Comparison of ENCODE assay signal across 10 mouse cellular contexts in the genomic region with DNA sequence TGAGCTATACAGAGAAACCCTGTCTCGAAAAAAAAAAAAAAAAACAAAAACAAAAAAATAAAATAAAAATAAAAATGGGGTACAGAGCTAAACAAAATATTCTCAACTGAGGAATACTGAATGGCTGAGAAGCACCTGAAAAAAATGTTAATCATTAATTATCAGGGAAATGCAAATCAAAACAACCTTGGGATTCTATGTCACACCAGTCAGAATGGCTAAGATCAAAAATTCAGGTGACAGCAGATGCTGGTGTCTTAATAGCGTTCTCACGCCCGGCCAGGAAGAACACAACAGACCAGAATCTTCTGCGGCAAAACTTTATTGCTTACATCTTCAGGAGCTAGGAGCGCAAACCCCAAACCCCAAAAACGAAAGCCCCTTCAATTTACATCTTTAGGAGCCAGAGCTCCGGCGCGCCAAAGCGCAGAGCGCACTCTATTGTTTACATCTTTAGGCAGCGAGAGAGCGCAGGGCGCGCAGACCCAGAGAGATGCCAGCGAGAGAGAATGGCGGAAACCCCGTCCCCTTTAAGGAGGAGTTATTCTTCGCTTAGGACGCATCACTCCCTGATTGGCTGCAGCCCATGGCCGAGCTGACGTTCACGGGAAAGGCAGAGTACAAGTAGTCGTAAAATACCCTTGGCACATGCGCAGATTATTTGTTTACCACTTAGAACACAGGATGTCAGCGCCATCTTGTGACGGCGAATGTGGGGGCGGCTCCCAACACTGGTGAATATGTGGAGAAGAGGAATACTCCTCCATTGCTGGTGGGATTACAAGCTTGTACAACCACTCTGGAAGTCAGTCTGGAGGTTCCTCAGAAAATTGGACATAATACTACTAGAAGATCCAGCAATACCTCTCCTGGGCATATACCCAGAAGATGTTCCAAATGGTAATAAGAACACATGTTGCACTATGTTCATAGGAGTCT. TPM values are rescaled to one million over a fixed set of nuclear protein-coding genes. Genes with fewer than 3 reads are reported as not detected.
DNase-seq lines count a peak whose midpoint lies in the region; ATAC-seq and TF ChIP-seq lines count a peak whose summit lies in the region.
"Not testable (repeated sequence)": the region's sequence is repeated elsewhere in the genome, so short reads cannot be mapped to it uniquely, and the experiment has no call there.
"Had no signal": no experiment of that assay in that cellular context is flagged by ENCODE, and none has a peak within 500 bp of the region (broad histone marks: within the 10 kb centered on the region; RNA-seq: fewer than 3 reads in every experiment).

No protein-coding gene starts in this region.

- not testable (repeated sequence) for H3K27ac ChIP-seq in cerebellum, adult 2 months (ENCODE audit: insufficient read depth, low read length); heart, embryonic 13.5 days (replicated peaks); hindbrain, embryonic 16.5 days (ENCODE audit: low read depth, low read length); kidney, postnatal 0 days; lung, embryonic 14.5 days (ENCODE audit: low read depth); neural tube, embryonic 11.5 days (ENCODE audit: low read depth, low read length); stomach, postnatal 0 days (replicated peaks)
- peak overlapping the region; percentile 67; the same call in 1 of the 2 replicates for H3K27ac ChIP-seq in forebrain, embryonic 10.5 days

- not testable (repeated sequence) for H3K36me3 ChIP-seq in forebrain, embryonic 10.5 days (replicated peaks); heart, embryonic 13.5 days; hindbrain, embryonic 16.5 days (ENCODE audit: control insufficient read depth, insufficient read depth, low read length); kidney, postnatal 0 days (ENCODE audit: insufficient read depth, low read length); lung, embryonic 14.5 days (ENCODE audit: insufficient read depth); neural tube, embryonic 11.5 days (ENCODE audit: control insufficient read depth, insufficient read depth, low read length); stomach, postnatal 0 days (ENCODE audit: control insufficient read depth, insufficient read depth, low read length)

- WGBS in cerebellum, adult 2 months = 39% methylated on average over 30 of the region's 30 CpGs
- 50% methylated on average over 30 of the region's 30 CpGs for WGBS in forebrain, embryonic 10.5 days
- WGBS in heart, embryonic 13.5 days = 46% methylated on average over 30 of the region's 30 CpGs
- 44% methylated on average over 25 of the region's 30 CpGs for WGBS in hindbrain, embryonic 16.5 days
- WGBS in kidney, postnatal 0 days = 51% methylated on average over 25 of the region's 30 CpGs
- WGBS in lung, embryonic 14.5 days = 48% methylated on average over 26 of the region's 30 CpGs
- WGBS in neural tube, embryonic 11.5 days = 51% methylated on average over 25 of the region's 30 CpGs
- WGBS in stomach, postnatal 0 days = 54% methylated on average over 26 of the region's 30 CpGs

- peak overlapping the region; percentile 26 for H3K4me3 ChIP-seq in cerebellum, adult 2 months (replicated peaks; ENCODE audit: insufficient read depth, low read depth, low read length)
- peak overlapping the region; percentile 50 for H3K4me3 ChIP-seq in forebrain, embryonic 10.5 days
- peak overlapping the region; percentile 48 for H3K4me3 ChIP-seq in heart, embryonic 13.5 days
- H3K4me3 ChIP-seq in hindbrain, embryonic 16.5 days (ENCODE audit: low read length) = peak overlapping the region; percentile 37
- 0 out of 2 replicates have a peak overlapping the region, but pooled peaks have one; percentile 14 for H3K4me3 ChIP-seq in kidney, postnatal 0 days (replicated peaks; ENCODE audit: low read depth, low read length)
- H3K4me3 ChIP-seq in lung, embryonic 14.5 days (ENCODE audit: low read depth, low read length) = peak overlapping the region; percentile 21; the same call in 1 of the 2 replicates
- peak overlapping the region; percentile 25 for H3K4me3 ChIP-seq in neural tube, embryonic 11.5 days (ENCODE audit: low read depth, low read length)
- H3K4me3 ChIP-seq in stomach, postnatal 0 days (ENCODE audit: low read depth, low read length) = peak overlapping the region; percentile 6; the same call in 1 of the 2 replicates

- DNase-seq in cerebellum, adult 2 months = peak; percentile 5 to 9
- DNase-seq in forebrain, embryonic 10.5 days (ENCODE audit: extremely low spot score, low spot score); kidney, postnatal 0 days (ENCODE audit: low spot score); lung, embryonic 14.5 days; neural tube, embryonic 11.5 days (ENCODE audit: low spot score); stomach, postnatal 0 days (ENCODE audit: low spot score): not testable (repeated sequence)

- ATAC-seq in heart, embryonic 13.5 days (ENCODE audit: extremely low read depth, insufficient number of reproducible peaks, low FRiP score, low TSS enrichment); kidney, postnatal 0 days (replicated peaks; ENCODE audit: low FRiP score, low read depth); stomach, postnatal 0 days (ENCODE audit: low FRiP score, low TSS enrichment): not testable (repeated sequence)
- ATAC-seq in hindbrain, embryonic 16.5 days = peak; percentile 92
- peak; percentile 31; the same call in 1 of the 2 replicates for ATAC-seq in lung, embryonic 14.5 days (ENCODE audit: insufficient read depth)
- peak; percentile 76 for ATAC-seq in neural tube, embryonic 11.5 days (ENCODE audit: insufficient read depth, low FRiP score, low TSS enrichment)

- peak; percentile 32; the same call in 1 of the 2 replicates for TF ChIP-seq POLR2A in cerebellum, adult 2 months (IDR thresholded peaks at IDR 0.05; ENCODE audit: borderline replicate concordance, insufficient read depth, low read length)

- H3K4me1 ChIP-seq in cerebellum, adult 2 months (ENCODE audit: control insufficient read depth, insufficient read depth, low read length); forebrain, embryonic 10.5 days; heart, embryonic 13.5 days; hindbrain, embryonic 16.5 days (ENCODE audit: control insufficient read depth, insufficient read depth, low read depth, low read length); kidney, postnatal 0 days (replicated peaks; ENCODE audit: insufficient read depth, low read length); lung, embryonic 14.5 days (ENCODE audit: insufficient read depth); neural tube, embryonic 11.5 days (ENCODE audit: control insufficient read depth, insufficient read depth, low read length); stomach, postnatal 0 days (replicated peaks; ENCODE audit: control insufficient read depth, insufficient read depth): not testable (repeated sequence)

- peak overlapping the region; percentile 59 for H3K4me2 ChIP-seq in heart, embryonic 13.5 days
- peak overlapping the region; percentile 37 for H3K4me2 ChIP-seq in hindbrain, embryonic 16.5 days (ENCODE audit: low read length)
- H3K4me2 ChIP-seq in kidney, postnatal 0 days (ENCODE audit: low read length) = peak overlapping the region; percentile 23; the same call in 1 of the 2 replicates
- peak overlapping the region; percentile 41 for H3K4me2 ChIP-seq in lung, embryonic 14.5 days
- not testable (repeated sequence) for H3K4me2 ChIP-seq in neural tube, embryonic 11.5 days (ENCODE audit: low read depth)
- H3K4me2 ChIP-seq in stomach, postnatal 0 days (replicated peaks; ENCODE audit: low read depth) = peak overlapping the region; percentile 29; the same call in 1 of the 2 replicates

- H3K9ac ChIP-seq in heart, embryonic 13.5 days = 0 out of 2 replicates have a peak overlapping the region, but pooled peaks have one; percentile 40
- peak overlapping the region; percentile 31; the same call in 1 of the 2 replicates for H3K9ac ChIP-seq in hindbrain, embryonic 16.5 days (ENCODE audit: low read depth, low read length)
- H3K9ac ChIP-seq in kidney, postnatal 0 days (ENCODE audit: low read depth, low read length); lung, embryonic 14.5 days; neural tube, embryonic 11.5 days (ENCODE audit: low read length); stomach, postnatal 0 days (ENCODE audit: low read length): not testable (repeated sequence)

- TF ChIP-seq CTCF in cerebellum, adult 2 months (IDR thresholded peaks at IDR 0.05; ENCODE audit: borderline replicate concordance, insufficient read depth, low read depth, low read length); kidney, postnatal 0 days (IDR thresholded peaks at IDR 0.05; ENCODE audit: low read depth); lung, embryonic 14.5 days (IDR thresholded peaks at IDR 0.05; ENCODE audit: low read depth); stomach, postnatal 0 days (IDR thresholded peaks at IDR 0.05; ENCODE audit: low read depth): not testable (repeated sequence)

- not testable (repeated sequence) for TF ChIP-seq EP300 in stomach, postnatal 0 days (optimal IDR thresholded peaks at IDR 0.05)

- H3K9me3 ChIP-seq in forebrain, embryonic 10.5 days; heart, embryonic 13.5 days; hindbrain, embryonic 16.5 days (ENCODE audit: control insufficient read depth, low read length); kidney, postnatal 0 days (replicated peaks; ENCODE audit: low read length); lung, embryonic 14.5 days (ENCODE audit: low read depth, low read length); neural tube, embryonic 11.5 days (ENCODE audit: control insufficient read depth, low read length); stomach, postnatal 0 days (ENCODE audit: control insufficient read depth, low read length): not testable (repeated sequence)

- not testable (repeated sequence) for H3K27me3 ChIP-seq in cerebellum, adult 2 months (ENCODE audit: control insufficient read depth, insufficient read depth, low read length); forebrain, embryonic 10.5 days (ENCODE audit: poor library complexity, severe bottlenecking); heart, embryonic 13.5 days (replicated peaks); hindbrain, embryonic 16.5 days (replicated peaks; ENCODE audit: control insufficient read depth, insufficient read depth, low read length); kidney, postnatal 0 days (ENCODE audit: insufficient read depth, low read length); lung, embryonic 14.5 days (ENCODE audit: insufficient read depth, low read length); neural tube, embryonic 11.5 days (ENCODE audit: control insufficient read depth, insufficient read depth, low read length); stomach, postnatal 0 days (ENCODE audit: control insufficient read depth, insufficient read depth, low read length)

RNA-seq across cellular contexts. Expression of gene Tmprss11c, which starts 29.2 kb away (rescaled TPM):
- not detected in 2 replicates for polyA plus RNA-seq in cerebellum, adult 2 months (2012; rRNA removed)
- polyA plus RNA-seq in forebrain, embryonic 10.5 days (2016; fragmentation: Nextera tagmentation; extraction: Ambion mirVana) = not detected in 2 replicates
- polyA plus RNA-seq in heart, embryonic 13.5 days (2015; fragmentation: Nextera tagmentation; extraction: Ambion mirVana) = not detected in 2 replicates
- polyA plus RNA-seq in hindbrain, embryonic 16.5 days (2015; fragmentation: Nextera tagmentation; extraction: Ambion mirVana) = not detected in 2 replicates
- polyA plus RNA-seq in kidney, postnatal 0 days (2015; fragmentation: Nextera tagmentation; extraction: Ambion mirVana) = not detected in 2 replicates
- not detected in 2 replicates for polyA plus RNA-seq in lung, embryonic 14.5 days (2014; fragmentation: Nextera tagmentation; extraction: Ambion mirVana)
- not detected in 2 replicates for polyA plus RNA-seq in neural tube, embryonic 11.5 days (2014; fragmentation: Nextera tagmentation; extraction: Ambion mirVana)
- polyA plus RNA-seq in stomach, postnatal 0 days (2015; fragmentation: Nextera tagmentation; extraction: Ambion mirVana) = not detected in 2 replicates
- polyA plus RNA-seq: C2C12; frontal cortex, adult 2 months had no signal

RNA-seq across cellular contexts. Expression of gene Tmprss11d, which starts 54.9 kb away (rescaled TPM):
- polyA plus RNA-seq in cerebellum, adult 2 months (2012; rRNA removed) = 0.06 and 0.07 TPM in 2 replicates
- 0.11 TPM in 1 of 2 replicates, not detected in the other for polyA plus RNA-seq in forebrain, embryonic 10.5 days (2016; fragmentation: Nextera tagmentation; extraction: Ambion mirVana)
- polyA plus RNA-seq in heart, embryonic 13.5 days (2015; fragmentation: Nextera tagmentation; extraction: Ambion mirVana) = not detected in 2 replicates
- not detected in 2 replicates for polyA plus RNA-seq in hindbrain, embryonic 16.5 days (2015; fragmentation: Nextera tagmentation; extraction: Ambion mirVana)
- polyA plus RNA-seq in kidney, postnatal 0 days (2015; fragmentation: Nextera tagmentation; extraction: Ambion mirVana) = not detected in 2 replicates
- polyA plus RNA-seq in lung, embryonic 14.5 days (2014; fragmentation: Nextera tagmentation; extraction: Ambion mirVana) = not detected in 2 replicates
- polyA plus RNA-seq in neural tube, embryonic 11.5 days (2014; fragmentation: Nextera tagmentation; extraction: Ambion mirVana) = not detected in 2 replicates
- 4.4 and 5.9 TPM in 2 replicates for polyA plus RNA-seq in stomach, postnatal 0 days (2015; fragmentation: Nextera tagmentation; extraction: Ambion mirVana)
- polyA plus RNA-seq: C2C12 had no signal
